Mouse (Mus musculus): ENCODE results near the gene Lyzl6. TPM values are rescaled to one million over a fixed set of nuclear protein-coding genes. Genes with fewer than 3 reads are reported as not detected.

Lyzl6 gene
- polyA plus RNA-seq, 1 experiment from 2014 or later: not detected

DNA sequence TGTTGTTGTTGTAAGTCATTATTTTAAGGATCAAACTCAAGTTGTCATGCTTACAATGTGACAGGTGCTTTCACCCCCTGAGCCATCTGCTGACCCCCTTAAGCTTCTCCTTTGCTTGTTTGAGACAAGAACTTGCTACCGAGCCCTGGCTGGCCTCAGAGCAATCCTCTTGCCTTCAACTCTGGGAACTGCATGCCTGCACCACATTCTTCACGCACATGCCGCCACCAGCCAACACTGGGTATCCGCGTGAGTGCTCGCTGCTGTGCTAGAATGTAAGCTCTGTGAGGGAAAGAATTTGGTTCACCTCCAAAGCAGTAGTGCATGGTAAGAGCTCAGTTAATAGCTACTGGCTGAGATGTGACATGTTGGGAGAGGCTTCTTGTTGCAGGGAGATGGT lies 2.4 kb downstream of the Lyzl6 start:
- H3K9ac ChIP-seq: no peak overlapping the region
- ATAC-seq (replicated peaks): no peak
- H3K9me3 ChIP-seq: no peaks in the 10 kb centered on the region
- no peaks in the 10 kb centered on the region; the same call in 1 of the 2 replicates for H3K4me1 ChIP-seq
- H3K4me2 ChIP-seq: no peak overlapping the region
- H3K27me3 ChIP-seq (replicated peaks): peaks cover 10% of the 10 kb centered on the region; the same call in 1 of the 2 replicates
- no peak overlapping the region for H3K4me3 ChIP-seq
- 84% methylated on average over 6 of the region's 6 CpGs for WGBS
- no peaks in the 10 kb centered on the region for H3K36me3 ChIP-seq (replicated peaks)
- no peak overlapping the region for H3K27ac ChIP-seq

DNA sequence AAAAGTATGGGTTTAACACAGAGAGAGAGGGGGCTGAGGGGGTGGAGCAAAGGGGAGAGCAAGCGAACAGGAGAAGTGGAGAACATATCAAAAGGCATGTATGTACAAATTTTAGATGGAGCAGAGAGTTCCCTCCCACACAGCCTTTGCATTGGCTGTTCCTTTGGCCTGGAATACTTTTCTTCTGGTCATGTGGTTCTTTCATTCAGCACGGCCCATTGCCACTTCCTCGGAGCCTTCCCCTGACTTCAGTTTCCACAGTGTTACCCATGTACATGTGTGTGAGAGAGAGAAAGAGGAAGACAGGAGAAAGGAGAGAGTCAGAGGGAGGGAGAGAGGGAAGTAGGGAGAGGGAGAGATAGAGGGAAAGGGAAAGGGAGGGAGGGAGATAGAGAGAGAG lies 3.2 kb downstream of the Lyzl6 start:
- 82% methylated on average over 3 of the region's 3 CpGs for WGBS
- no peak overlapping the region for H3K4me2 ChIP-seq
- no peak overlapping the region for H3K9ac ChIP-seq
- no peak overlapping the region for H3K4me3 ChIP-seq
- H3K27me3 ChIP-seq (replicated peaks): peaks cover 8% of the 10 kb centered on the region; the same call in 1 of the 2 replicates
- no peaks in the 10 kb centered on the region; the same call in 1 of the 2 replicates for H3K4me1 ChIP-seq
- no peaks in the 10 kb centered on the region for H3K36me3 ChIP-seq (replicated peaks)
- H3K9me3 ChIP-seq: no peaks in the 10 kb centered on the region
- no peak for ATAC-seq (replicated peaks)
- H3K27ac ChIP-seq: no peak overlapping the region

GRCm38 (mm10) chr11:103634806-103635205 lies 3.9 kb downstream of the Lyzl6 start:
- WGBS: 89% methylated on average over 7 of the region's 7 CpGs
- no peaks in the 10 kb centered on the region for H3K9me3 ChIP-seq
- no peak overlapping the region for H3K27ac ChIP-seq
- H3K9ac ChIP-seq: no peak overlapping the region
- no peaks in the 10 kb centered on the region; the same call in 1 of the 2 replicates for H3K4me1 ChIP-seq
- ATAC-seq (replicated peaks): no peak
- no peaks in the 10 kb centered on the region for H3K36me3 ChIP-seq (replicated peaks)
- H3K4me2 ChIP-seq: no peak overlapping the region
- H3K4me3 ChIP-seq: no peak overlapping the region
- peaks cover 3% of the 10 kb centered on the region; the same call in 1 of the 2 replicates for H3K27me3 ChIP-seq (replicated peaks)

- ATAC-seq (replicated peaks): no peak
- no peaks in the 10 kb centered on the region for H3K9me3 ChIP-seq
- no peak overlapping the region for H3K9ac ChIP-seq
- H3K4me3 ChIP-seq: no peak overlapping the region
- H3K4me2 ChIP-seq: no peak overlapping the region
- no peaks in the 10 kb centered on the region for H3K4me1 ChIP-seq
- no peaks in the 10 kb centered on the region for H3K36me3 ChIP-seq (replicated peaks)
- 83% methylated on average over 23 of the region's 23 CpGs for WGBS
- no peaks in the 10 kb centered on the region for H3K27me3 ChIP-seq (replicated peaks)
- H3K27ac ChIP-seq: no peak overlapping the region
Observed at GRCm38 (mm10) chr11:103627453-103627852, 11.2 kb downstream of the Lyzl6 start.

DNA sequence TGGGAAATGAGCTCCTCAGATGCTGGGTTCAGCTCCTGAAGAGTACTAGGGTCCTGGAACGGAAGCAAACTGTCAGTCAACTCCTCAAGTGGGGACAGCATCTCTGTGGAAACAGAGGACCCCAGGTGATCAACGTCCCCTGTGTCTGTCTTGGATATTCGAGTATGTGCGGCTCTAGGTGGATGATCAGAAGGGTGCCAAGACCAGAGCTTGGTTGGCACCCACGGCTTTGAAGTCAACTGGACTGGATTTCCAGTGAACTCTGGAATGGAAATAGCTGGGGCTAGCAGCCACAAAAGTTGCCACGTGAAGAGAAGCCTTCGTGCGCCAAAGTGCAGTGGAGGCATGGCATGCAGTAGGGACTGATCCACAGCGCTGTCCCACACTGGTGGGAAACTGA lies 17.6 kb downstream of the Lyzl6 start, which contains the start of gene Gm884:
Gene Gm884, minus strand, starts transcription at position 101 of the 400 bp plus-strand sequence.
- no peaks in the 10 kb centered on the region for H3K4me1 ChIP-seq
- no peaks in the 10 kb centered on the region for H3K36me3 ChIP-seq (replicated peaks)
- no peak within 1 kb of the TSS for H3K9ac ChIP-seq
- ATAC-seq (replicated peaks): no peak
- no peaks in the 10 kb centered on the region for H3K27me3 ChIP-seq (replicated peaks)
- no peak within 1 kb of the TSS for H3K4me3 ChIP-seq
- 83% methylated on average over 9 of the region's 9 CpGs for WGBS
- H3K4me2 ChIP-seq: no peak within 1 kb of the TSS
- H3K9me3 ChIP-seq: no peaks in the 10 kb centered on the region
- H3K27ac ChIP-seq: no peak within 1 kb of the TSS

- H3K27ac ChIP-seq: no peak overlapping the region
- no peaks in the 10 kb centered on the region for H3K27me3 ChIP-seq (replicated peaks)
- H3K36me3 ChIP-seq (replicated peaks): no peaks in the 10 kb centered on the region
- ATAC-seq (replicated peaks): no peak
- H3K4me2 ChIP-seq: no peak overlapping the region
- no peaks in the 10 kb centered on the region for H3K9me3 ChIP-seq
- no peaks in the 10 kb centered on the region for H3K4me1 ChIP-seq
- no peak overlapping the region for H3K9ac ChIP-seq
- H3K4me3 ChIP-seq: no peak overlapping the region
- 95% methylated on average over 2 of the region's 2 CpGs for WGBS
Observed at GRCm38 (mm10) chr11:103610772-103611171, 27.9 kb downstream of the Lyzl6 start.

GRCm38 (mm10) chr11:103606611-103607010 lies 32.1 kb downstream of the Lyzl6 start:
- no peak for ATAC-seq (replicated peaks)
- no peaks in the 10 kb centered on the region for H3K27me3 ChIP-seq (replicated peaks)
- no peaks in the 10 kb centered on the region for H3K9me3 ChIP-seq
- no peaks in the 10 kb centered on the region for H3K4me1 ChIP-seq
- WGBS: 74% methylated on average over 5 of the region's 5 CpGs
- no peak overlapping the region for H3K4me3 ChIP-seq
- no peaks in the 10 kb centered on the region for H3K36me3 ChIP-seq (replicated peaks)
- no peak overlapping the region for H3K9ac ChIP-seq
- H3K27ac ChIP-seq: no peak overlapping the region
- H3K4me2 ChIP-seq: no peak overlapping the region

Other genes starting within 250 kb of the Lyzl6 start
- gene Plekhm1, start 226.2 kb downstream of the Lyzl6 start, polyA plus RNA-seq (2015; fragmentation: Nextera tagmentation; extraction: Ambion mirVana): 9.5 and 10.8 TPM in 2 replicates
- not detected in 2 replicates for gene Lrrc37a, start 134.3 kb downstream of the Lyzl6 start, polyA plus RNA-seq (2015; fragmentation: Nextera tagmentation; extraction: Ambion mirVana)
- gene Gm884, start 17.8 kb downstream of the Lyzl6 start, polyA plus RNA-seq (2015; fragmentation: Nextera tagmentation; extraction: Ambion mirVana): not detected in 2 replicates
- gene Rprml, start 10.7 kb upstream of the Lyzl6 start, polyA plus RNA-seq (2015; fragmentation: Nextera tagmentation; extraction: Ambion mirVana): 1.1 TPM in 2 replicates
- 90.3 and 92.5 TPM in 2 replicates for gene Gosr2, start 59.0 kb upstream of the Lyzl6 start, polyA plus RNA-seq (2015; fragmentation: Nextera tagmentation; extraction: Ambion mirVana)
- 0.95 and 1.3 TPM in 2 replicates for gene Wnt9b, start 110.9 kb upstream of the Lyzl6 start, polyA plus RNA-seq (2015; fragmentation: Nextera tagmentation; extraction: Ambion mirVana)
- gene Wnt3, start 135.3 kb upstream of the Lyzl6 start, polyA plus RNA-seq (2015; fragmentation: Nextera tagmentation; extraction: Ambion mirVana): 13.1 and 14.8 TPM in 2 replicates